Mouse (Mus musculus) small intestine, adult 2 months (tissue): ENCODE results near the gene Stk32c.

ENCODE experiments used
- CTCF ChIP-seq: fragments of 200-500 bp; IDR thresholded peaks from 2 replicates; pipeline ENCODE4 v1.5.1; 2012; ENCODE audit warnings: low read depth, mild to moderate bottlenecking, control low read depth, inconsistent platforms, low read length, moderate library complexity, mixed read lengths; ENCODE audit not compliant: insufficient replicate concordance, insufficient read length; ENCODE audit errors: extremely low read depth
- POLR2A ChIP-seq: fragments of 200-500 bp; IDR thresholded peaks from 2 replicates; pipeline ENCODE4 v1.6.1; 2012; ENCODE audit warnings: low read depth, mild to moderate bottlenecking, control low read depth, inconsistent platforms, low read length, moderate library complexity

- TF ChIP-seq POLR2A (no peak), CTCF (no peak)
These were observed 26.7 kb downstream of the Stk32c start for GRCm38 (mm10) chr7:139186436-139186835.
